Mouse (Mus musculus): ENCODE measurements around the gene Dcdc2b. TPM values are rescaled to one million over a fixed set of nuclear protein-coding genes. Genes with fewer than 3 reads are reported as not detected.
A peak's percentile ranks its signal among the peaks of the same experiment; 100 is the strongest.

The Dcdc2b gene
- polyA plus RNA-seq, 1 experiment from 2014 or later: 1.5 TPM

DNA sequence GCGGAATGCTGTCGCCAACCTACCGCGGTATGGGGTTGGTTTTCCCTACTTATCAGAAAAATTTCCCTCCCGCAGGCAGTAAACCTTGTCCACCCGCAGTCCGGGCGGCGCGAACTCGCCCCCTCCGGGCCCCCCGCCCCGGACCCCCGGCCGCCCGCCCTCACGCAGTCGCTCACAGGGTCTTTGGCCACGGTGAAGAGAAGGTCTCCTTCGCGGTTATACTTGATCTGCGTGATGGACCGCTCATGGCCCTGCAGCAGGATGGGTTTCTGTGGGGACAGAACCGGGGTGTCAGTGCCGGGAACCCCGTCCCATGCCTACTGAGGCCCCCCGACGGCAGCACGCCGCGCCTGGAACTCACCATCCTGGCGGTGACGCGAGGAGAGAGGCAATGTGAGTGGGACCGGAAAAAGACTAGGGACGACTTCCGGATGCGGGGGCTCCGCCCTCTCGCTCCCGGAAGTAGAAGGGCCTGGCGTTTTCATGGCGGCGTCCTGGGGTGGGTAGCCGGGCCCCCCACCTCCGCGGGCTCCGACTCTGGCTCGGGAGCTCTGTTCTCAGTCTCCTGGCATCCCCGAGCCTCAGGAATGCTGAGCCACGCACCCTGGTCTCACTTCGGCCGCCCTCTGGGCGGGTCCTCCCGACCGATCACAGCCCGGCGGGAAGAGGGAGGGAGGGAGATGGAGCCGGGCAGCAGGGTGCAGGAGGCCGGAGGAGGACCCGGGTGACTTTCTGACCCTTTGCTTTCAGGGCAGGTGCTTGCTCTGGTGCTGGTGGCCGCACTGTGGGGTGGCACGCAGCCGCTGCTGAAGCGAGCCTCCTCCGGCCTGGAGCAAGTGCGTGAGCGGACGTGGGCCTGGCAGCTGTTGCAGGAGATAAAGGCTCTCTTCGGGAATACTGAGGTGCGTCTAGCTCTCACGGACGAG is 13.6 kb downstream of the Dcdc2b start, which contains the start of the genes Eif3i and Tmem234:
Gene Eif3i, minus strand, starts transcription at position 416 of the 926 bp plus-strand sequence.
Gene Tmem234, plus strand, starts transcription at position 436 of the 926 bp plus-strand sequence.
- peak within 1 kb of the TSS; percentile 49 for H3K27ac ChIP-seq
- ATAC-seq (ENCODE audit: borderline replicate concordance, extremely low read depth, low FRiP score, low TSS enrichment): peak; percentile 87
- H3K4me1 ChIP-seq: peaks cover 24% of the 10 kb centered on the region
- under 1% methylated on average over 70 of the region's 74 CpGs for WGBS
- H3K4me2 ChIP-seq: peak within 1 kb of the TSS; percentile 77
- H3K36me3 ChIP-seq: peaks cover 43% of the 10 kb centered on the region
- no peaks in the 10 kb centered on the region for H3K9me3 ChIP-seq
- H3K27me3 ChIP-seq: no peaks in the 10 kb centered on the region
- peak within 1 kb of the TSS; percentile 67 for H3K9ac ChIP-seq
- peak within 1 kb of the TSS; percentile 64 for H3K4me3 ChIP-seq

DNA sequence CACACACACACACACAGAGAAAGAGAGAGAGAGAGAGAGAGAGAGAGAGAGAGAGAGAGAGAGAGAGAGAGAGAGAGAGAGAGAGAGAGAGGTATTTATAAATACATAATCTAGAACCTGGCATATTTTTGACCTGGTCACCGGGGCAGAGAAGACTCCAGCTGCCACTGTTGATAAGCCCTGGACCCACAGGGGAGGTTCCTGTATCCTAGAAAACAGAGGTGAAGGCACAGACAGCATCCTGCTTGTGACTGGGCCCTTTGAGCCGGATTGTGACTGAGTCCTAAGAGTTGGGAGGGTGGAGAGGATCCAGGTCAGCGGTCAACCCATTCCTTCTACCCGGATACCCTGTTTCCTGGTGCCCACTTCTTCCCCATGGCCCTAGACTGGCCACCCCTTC is 25.2 kb downstream of the Dcdc2b start:
- H3K4me1 ChIP-seq: peaks cover 12% of the 10 kb centered on the region
- no peak overlapping the region for H3K27ac ChIP-seq
- no peak overlapping the region for H3K4me2 ChIP-seq
- no peak overlapping the region for H3K9ac ChIP-seq
- 76% methylated on average over 4 of the region's 4 CpGs for WGBS
- ATAC-seq (ENCODE audit: borderline replicate concordance, extremely low read depth, low FRiP score, low TSS enrichment): no peak
- no peak overlapping the region for H3K4me3 ChIP-seq
- peaks cover 33% of the 10 kb centered on the region for H3K36me3 ChIP-seq
- no peaks in the 10 kb centered on the region for H3K27me3 ChIP-seq
- no peaks in the 10 kb centered on the region for H3K9me3 ChIP-seq

DNA sequence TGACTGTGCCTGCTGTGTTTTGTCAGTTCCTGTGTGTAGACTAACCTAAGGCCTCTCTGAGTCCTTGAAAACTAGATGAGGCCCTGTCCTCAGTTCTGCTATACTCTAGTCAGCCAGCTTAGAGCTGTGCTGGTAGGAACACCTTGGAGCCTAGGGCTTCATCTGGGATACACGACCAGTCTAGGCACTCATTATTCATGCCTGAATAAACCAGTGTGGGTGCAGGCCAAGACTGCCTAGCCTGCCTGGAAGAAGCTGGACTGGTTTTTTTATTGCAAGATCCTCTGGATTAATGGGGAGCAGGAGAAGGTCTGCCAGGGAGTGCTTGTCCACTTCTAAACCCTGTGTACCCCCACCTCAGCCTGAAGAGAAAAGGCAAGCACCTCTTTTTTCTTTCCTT is 27.1 kb downstream of the Dcdc2b start:
- no peak overlapping the region for H3K27ac ChIP-seq
- no peaks in the 10 kb centered on the region for H3K9me3 ChIP-seq

DNA sequence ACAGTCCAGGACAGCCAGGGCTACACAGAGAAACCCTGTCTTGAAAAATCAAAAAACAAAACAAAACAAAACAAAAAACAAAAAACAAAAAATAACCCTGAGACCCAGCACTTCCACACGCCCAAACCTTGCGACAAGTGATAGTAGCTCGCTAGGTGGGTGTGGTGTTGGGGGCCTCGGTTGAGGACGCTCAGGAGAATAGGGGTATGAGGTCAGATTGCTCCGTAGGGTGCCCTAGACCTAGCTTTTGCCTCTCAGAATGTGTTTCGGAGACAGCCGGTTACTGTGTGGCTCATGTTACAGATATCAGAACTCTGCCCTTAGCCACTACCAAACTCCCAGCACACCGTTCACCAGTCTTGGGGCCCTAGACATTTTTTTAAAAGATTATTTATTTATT is 28.3 kb downstream of the Dcdc2b start:
- Histone ChIP-seq H3K4me1 (peaks cover 12% of the 10 kb centered on the region), H3K4me3 (no peak overlapping the region), H3K36me3 (peaks cover 4% of the 10 kb centered on the region), H3K27me3 (no peaks in the 10 kb centered on the region), H3K9ac (no peak overlapping the region), H3K27ac (no peak overlapping the region), H3K9me3 (no peaks in the 10 kb centered on the region), H3K4me2 (peak overlapping the region; percentile 83)
- ATAC-seq (ENCODE audit: borderline replicate concordance, extremely low read depth, low FRiP score, low TSS enrichment): no peak
- 79% methylated on average over 9 of the region's 9 CpGs for WGBS

More for the DNA sequence above, 27.1 kb downstream of the Dcdc2b start:
- Histone ChIP-seq H3K4me1 (peaks cover 12% of the 10 kb centered on the region), H3K9ac (no peak overlapping the region), H3K4me2 (no peak overlapping the region), H3K27me3 (no peaks in the 10 kb centered on the region), H3K36me3 (peaks cover 16% of the 10 kb centered on the region), H3K4me3 (no peak overlapping the region)
- 50% methylated on average over 1 of the region's 1 CpGs for WGBS
- no peak for ATAC-seq (ENCODE audit: borderline replicate concordance, extremely low read depth, low FRiP score, low TSS enrichment)

DNA sequence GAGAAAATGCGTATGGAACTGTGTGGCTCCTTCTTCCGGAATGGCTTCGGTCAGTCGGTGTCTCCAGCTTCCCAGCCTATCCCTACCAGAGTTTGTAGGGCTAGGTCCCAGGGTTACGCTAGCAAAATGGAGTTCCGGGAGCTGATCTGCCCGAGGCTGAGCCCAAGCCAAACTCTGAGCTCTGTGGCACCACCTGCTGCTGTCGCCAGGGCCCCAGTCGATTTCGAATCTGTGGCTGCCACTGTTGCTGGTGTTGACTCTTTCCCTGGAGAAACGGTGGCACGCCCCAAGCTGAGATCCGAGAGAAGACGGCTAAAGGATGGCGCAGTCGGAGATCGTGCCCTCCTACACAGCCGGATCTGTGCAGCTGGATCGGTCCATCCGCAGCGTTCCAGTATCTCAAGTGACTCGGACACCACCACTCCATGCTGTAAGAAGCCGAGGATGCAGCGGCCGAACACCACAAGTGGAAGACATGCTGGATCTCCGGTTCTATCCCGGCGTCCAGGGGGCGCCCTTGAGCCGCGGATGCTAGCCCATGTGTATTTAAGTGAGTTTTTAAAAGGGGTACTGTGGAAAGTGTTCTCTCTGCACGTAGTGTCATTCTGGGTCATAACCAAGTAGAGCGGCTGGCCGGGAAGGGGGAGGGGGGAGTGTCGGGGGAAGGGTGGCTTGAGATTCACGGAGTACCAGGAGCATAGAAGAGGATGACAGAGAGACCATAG is 29.0 kb downstream of the Dcdc2b start:
- 1% methylated on average over 36 of the region's 36 CpGs for WGBS
- H3K9me3 ChIP-seq: no peaks in the 10 kb centered on the region
- H3K27me3 ChIP-seq: no peaks in the 10 kb centered on the region
- H3K4me3 ChIP-seq: peak overlapping the region; percentile 48
- peak overlapping the region; percentile 45 for H3K9ac ChIP-seq
- peak overlapping the region; percentile 83 for H3K4me2 ChIP-seq
- H3K36me3 ChIP-seq: no peaks in the 10 kb centered on the region
- ATAC-seq (ENCODE audit: borderline replicate concordance, extremely low read depth, low FRiP score, low TSS enrichment): peak; percentile 71; the same call in 1 of the 2 replicates
- H3K27ac ChIP-seq: peak overlapping the region; percentile 56
- H3K4me1 ChIP-seq: peaks cover 12% of the 10 kb centered on the region

DNA sequence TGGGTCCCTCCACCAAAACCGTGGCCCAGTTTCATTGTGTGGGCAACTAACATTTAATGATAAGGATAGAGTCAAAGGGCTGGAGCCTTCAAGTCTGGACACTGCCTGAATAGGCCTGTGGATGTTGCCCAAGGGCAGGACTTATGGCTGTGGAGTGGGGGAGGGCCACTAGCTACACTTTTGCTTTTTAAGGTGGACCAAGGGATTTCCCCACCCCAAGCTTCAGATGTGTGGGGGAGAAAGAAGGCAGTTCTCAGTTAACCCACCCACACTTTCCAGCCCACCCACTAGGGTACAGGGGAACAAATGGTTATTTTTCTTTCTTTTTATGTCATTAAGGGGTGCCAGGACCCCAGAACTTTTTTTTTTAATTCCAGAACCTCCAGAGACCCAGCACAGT is 29.7 kb downstream of the Dcdc2b start:
- Histone ChIP-seq H3K4me2 (peak overlapping the region; percentile 83), H3K27me3 (no peaks in the 10 kb centered on the region), H3K27ac (peak overlapping the region; percentile 56), H3K36me3 (no peaks in the 10 kb centered on the region), H3K4me1 (peaks cover 12% of the 10 kb centered on the region), H3K4me3 (peak overlapping the region; percentile 48), H3K9me3 (no peaks in the 10 kb centered on the region), H3K9ac (peak overlapping the region; percentile 45)
- no peak for ATAC-seq (ENCODE audit: borderline replicate concordance, extremely low read depth, low FRiP score, low TSS enrichment)
- WGBS: 70% methylated on average over 1 of the region's 1 CpGs

DNA sequence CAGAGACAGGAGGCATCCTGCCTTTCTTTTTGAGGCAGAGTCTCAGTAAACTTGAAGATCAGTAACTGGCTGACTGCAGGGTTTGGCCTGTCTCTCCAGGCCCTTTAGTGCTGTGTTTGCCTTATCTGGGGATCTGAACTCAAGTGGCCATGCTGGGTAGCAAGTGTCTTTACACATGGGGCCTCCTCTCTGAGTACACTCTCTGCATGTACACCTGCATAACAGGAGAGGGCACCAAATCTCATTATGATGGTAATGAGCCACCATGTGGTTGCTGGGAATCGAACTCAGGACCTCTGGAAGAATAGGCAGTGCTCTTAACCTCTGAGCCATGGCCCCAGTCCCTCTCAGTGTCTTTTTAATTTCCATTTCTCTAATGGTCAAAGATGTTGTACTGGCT is 31.8 kb downstream of the Dcdc2b start:
- H3K4me1 ChIP-seq: peaks cover 18% of the 10 kb centered on the region
- H3K27ac ChIP-seq: no peak overlapping the region
- WGBS: 75% methylated on average over 1 of the region's 1 CpGs
- no peak overlapping the region for H3K4me2 ChIP-seq
- no peak for ATAC-seq (ENCODE audit: borderline replicate concordance, extremely low read depth, low FRiP score, low TSS enrichment)
- H3K36me3 ChIP-seq: no peaks in the 10 kb centered on the region
- no peak overlapping the region for H3K4me3 ChIP-seq
- no peak overlapping the region for H3K9ac ChIP-seq
- H3K27me3 ChIP-seq: no peaks in the 10 kb centered on the region
- H3K9me3 ChIP-seq: no peaks in the 10 kb centered on the region

DNA sequence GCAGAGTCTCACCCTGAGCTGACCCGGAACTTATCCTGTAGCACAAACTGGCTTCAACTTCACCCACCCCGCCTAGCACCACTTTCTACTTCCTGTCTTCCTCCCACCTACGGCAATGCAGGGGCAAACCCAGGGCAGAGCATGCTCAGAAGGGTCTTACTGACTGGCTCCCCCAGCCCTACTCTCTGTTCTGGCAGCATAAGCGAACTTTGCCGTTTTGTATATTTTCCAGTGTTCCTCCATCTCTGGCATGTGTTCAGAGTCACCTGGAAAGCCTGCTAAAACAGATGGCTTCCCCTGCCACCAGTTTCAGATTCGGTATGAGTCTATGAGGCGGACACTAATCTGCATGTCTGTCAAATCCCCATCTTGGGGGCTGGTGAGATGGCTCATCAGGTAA is 33.7 kb downstream of the Dcdc2b start:
- no peak for ATAC-seq (ENCODE audit: borderline replicate concordance, extremely low read depth, low FRiP score, low TSS enrichment)
- H3K9me3 ChIP-seq: no peaks in the 10 kb centered on the region
- H3K4me1 ChIP-seq: peaks cover 15% of the 10 kb centered on the region
- no peak overlapping the region for H3K27ac ChIP-seq
- WGBS: 54% methylated on average over 7 of the region's 7 CpGs
- no peaks in the 10 kb centered on the region for H3K36me3 ChIP-seq
- H3K4me2 ChIP-seq: no peak overlapping the region
- no peak overlapping the region for H3K9ac ChIP-seq
- no peaks in the 10 kb centered on the region for H3K27me3 ChIP-seq
- no peak overlapping the region for H3K4me3 ChIP-seq

DNA sequence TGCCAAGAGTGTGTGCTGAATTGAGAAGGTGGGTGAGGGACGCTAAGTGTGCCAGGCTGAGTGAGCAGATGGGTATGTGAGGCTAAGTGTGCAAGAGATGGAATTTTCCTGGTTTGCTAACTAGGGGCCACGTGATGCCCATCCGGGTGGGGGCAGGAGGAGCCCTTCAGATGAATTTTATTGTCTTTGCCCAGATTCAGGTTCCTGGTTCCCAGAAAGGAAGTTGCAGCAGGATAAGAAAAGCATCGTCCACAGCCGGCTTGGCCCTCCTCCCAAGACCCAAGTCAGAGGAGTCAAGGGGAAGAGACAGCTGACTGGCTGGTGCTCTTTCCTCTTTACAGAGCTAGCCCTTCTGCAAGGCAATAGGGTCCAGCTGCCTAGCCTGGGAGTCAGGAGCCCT is 35.6 kb downstream of the Dcdc2b start, which contains the start of gene Fam167b:
Gene Fam167b, minus strand, starts transcription at position 84 of the 400 bp plus-strand sequence.
- H3K4me1 ChIP-seq: peaks cover 6% of the 10 kb centered on the region; the same call in 1 of the 2 replicates
- no peak within 1 kb of the TSS for H3K4me3 ChIP-seq
- no peaks in the 10 kb centered on the region for H3K27me3 ChIP-seq
- 0 out of 2 replicates have a peak within 1 kb of the TSS, but pooled peaks have one; percentile 15 for H3K4me2 ChIP-seq
- no peak for ATAC-seq (ENCODE audit: borderline replicate concordance, extremely low read depth, low FRiP score, low TSS enrichment)
- peak within 1 kb of the TSS; percentile 31; the same call in 1 of the 2 replicates for H3K27ac ChIP-seq
- no peak within 1 kb of the TSS for H3K9ac ChIP-seq
- H3K36me3 ChIP-seq: no peaks in the 10 kb centered on the region
- H3K9me3 ChIP-seq: no peaks in the 10 kb centered on the region
- WGBS: 73% methylated on average over 5 of the region's 5 CpGs

DNA sequence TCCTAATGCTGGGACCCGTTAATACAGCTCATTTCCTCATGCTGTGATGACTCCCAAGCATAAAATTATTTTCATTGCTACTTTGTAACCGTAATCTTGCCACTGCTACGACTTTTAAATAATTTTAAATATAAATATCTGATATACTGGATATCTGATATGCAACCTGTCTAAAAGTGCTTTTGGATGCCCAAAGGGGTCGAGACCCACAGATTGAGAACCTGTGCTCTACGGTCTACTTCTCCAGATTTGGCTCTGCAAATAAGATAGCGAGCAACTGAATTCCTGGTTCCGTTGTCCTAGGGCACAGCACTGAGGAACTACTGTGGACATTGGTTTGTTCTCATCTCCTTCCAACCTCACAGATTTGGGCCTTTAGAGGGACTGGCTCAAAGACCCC is 36.4 kb downstream of the Dcdc2b start:
- no peak overlapping the region for H3K4me2 ChIP-seq
- ATAC-seq (ENCODE audit: borderline replicate concordance, extremely low read depth, low FRiP score, low TSS enrichment): no peak
- no peaks in the 10 kb centered on the region for H3K9me3 ChIP-seq
- H3K4me3 ChIP-seq: no peak overlapping the region
- no peak overlapping the region; the same call in 1 of the 2 replicates for H3K27ac ChIP-seq
- peaks cover 6% of the 10 kb centered on the region; the same call in 1 of the 2 replicates for H3K4me1 ChIP-seq
- WGBS: 75% methylated on average over 7 of the region's 7 CpGs
- no peaks in the 10 kb centered on the region for H3K27me3 ChIP-seq
- H3K9ac ChIP-seq: no peak overlapping the region
- H3K36me3 ChIP-seq: no peaks in the 10 kb centered on the region

DNA sequence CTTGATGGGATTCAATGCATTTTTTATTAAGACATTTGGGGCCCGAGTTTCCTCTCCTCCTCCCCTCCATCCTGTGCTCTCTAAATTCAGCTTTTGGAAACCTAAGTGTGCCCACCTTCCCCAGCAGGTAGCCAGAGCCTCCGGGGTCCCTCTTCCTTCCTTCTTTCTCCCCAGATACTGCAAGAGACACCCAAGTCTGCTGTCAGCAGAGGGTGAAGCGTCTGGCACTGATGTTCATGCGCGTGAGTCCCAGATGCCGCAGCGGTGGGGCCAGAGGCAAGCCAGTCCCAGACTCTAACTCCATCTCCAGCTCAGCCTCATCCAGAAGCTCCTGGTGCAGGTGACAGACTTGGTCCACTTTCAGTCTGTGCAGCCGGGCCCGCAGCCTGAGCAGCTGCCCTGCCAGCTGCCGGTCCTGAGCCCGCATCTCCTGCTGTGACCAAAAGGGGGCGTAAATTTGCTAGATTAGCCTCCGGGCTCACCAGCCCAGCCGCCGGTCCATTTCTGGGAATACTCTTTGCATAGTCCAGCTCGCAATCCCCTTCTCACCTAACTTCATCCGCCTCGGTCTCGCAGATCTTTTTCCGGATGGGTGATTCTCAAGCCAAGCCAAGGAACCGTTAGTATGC is 37.1 kb downstream of the Dcdc2b start:
- 33% methylated on average over 21 of the region's 21 CpGs for WGBS
- Histone ChIP-seq H3K4me1 (peaks cover 6% of the 10 kb centered on the region; the same call in 1 of the 2 replicates), H3K4me2 (peak overlapping the region; percentile 15; the same call in 1 of the 2 replicates), H3K36me3 (no peaks in the 10 kb centered on the region), H3K9ac (no peak overlapping the region), H3K27me3 (no peaks in the 10 kb centered on the region), H3K27ac (no peak overlapping the region), H3K9me3 (no peaks in the 10 kb centered on the region), H3K4me3 (no peak overlapping the region)
- no peak for ATAC-seq (ENCODE audit: borderline replicate concordance, extremely low read depth, low FRiP score, low TSS enrichment)

All from lung, embryonic 15.5 days (tissue).